Mouse (Mus musculus): ENCODE measurements at regions not wholly inside any gene's neighbourhood (a gene's known extent, or its start where the extent isn't known, plus 50 kb on each side); places are given as distances from the start of the nearest gene placed in this dataset.

- H3K4me2 ChIP-seq (ENCODE audit: low read length): no peak overlapping the region
- 24% methylated on average over 5 of the region's 5 CpGs for WGBS
- no peak overlapping the region for H3K9ac ChIP-seq (replicated peaks; ENCODE audit: low read depth, low read length)
- H3K27ac ChIP-seq (ENCODE audit: low read length): no peak overlapping the region
- ATAC-seq: no peak
- no peaks in the 10 kb centered on the region for H3K27me3 ChIP-seq (replicated peaks; ENCODE audit: control insufficient read depth, insufficient read depth, low read length)
- H3K9me3 ChIP-seq (ENCODE audit: control insufficient read depth, low read length): no peaks in the 10 kb centered on the region
- no peaks in the 10 kb centered on the region for H3K4me1 ChIP-seq (replicated peaks; ENCODE audit: control insufficient read depth, insufficient read depth, low read length)
- no peak overlapping the region for H3K4me3 ChIP-seq (replicated peaks; ENCODE audit: low read length)
- H3K36me3 ChIP-seq (ENCODE audit: control insufficient read depth, insufficient read depth): no peaks in the 10 kb centered on the region
Observed at GRCm38 (mm10) chr8:24335709-24336108, 389.9 kb downstream of the Adam3 start.

DNA sequence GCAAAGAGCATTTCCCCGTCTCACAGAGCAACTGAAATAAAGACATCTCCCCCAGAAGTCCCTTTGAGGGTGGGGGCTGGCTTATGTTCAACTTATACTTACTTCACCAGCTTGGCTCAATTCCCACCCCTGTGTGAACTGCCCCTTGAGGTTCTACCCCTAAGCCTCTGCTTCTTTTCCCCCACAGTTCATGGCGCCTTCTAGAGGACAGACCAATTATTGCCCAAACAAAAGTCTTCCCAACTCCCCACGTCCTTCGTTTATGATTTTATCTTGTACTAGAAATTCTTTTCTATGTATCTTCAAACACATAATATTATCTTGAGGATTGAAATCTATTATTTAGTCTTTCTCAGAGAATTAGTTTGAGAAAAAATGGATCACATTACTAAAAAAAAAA, 391.9 kb downstream of the Adam3 start:
- no peak overlapping the region for H3K9ac ChIP-seq (replicated peaks; ENCODE audit: low read depth, low read length)
- H3K4me2 ChIP-seq (ENCODE audit: low read length): no peak overlapping the region
- H3K4me3 ChIP-seq (replicated peaks; ENCODE audit: low read length): no peak overlapping the region
- ATAC-seq: no peak
- WGBS: 61% methylated on average over 4 of the region's 4 CpGs
- no peaks in the 10 kb centered on the region for H3K36me3 ChIP-seq (ENCODE audit: control insufficient read depth, insufficient read depth)
- no peaks in the 10 kb centered on the region for H3K9me3 ChIP-seq (ENCODE audit: control insufficient read depth, low read length)
- H3K4me1 ChIP-seq (replicated peaks; ENCODE audit: control insufficient read depth, insufficient read depth, low read length): no peaks in the 10 kb centered on the region
- no peaks in the 10 kb centered on the region for H3K27me3 ChIP-seq (replicated peaks; ENCODE audit: control insufficient read depth, insufficient read depth, low read length)
- no peak overlapping the region for H3K27ac ChIP-seq (ENCODE audit: low read length)

DNA sequence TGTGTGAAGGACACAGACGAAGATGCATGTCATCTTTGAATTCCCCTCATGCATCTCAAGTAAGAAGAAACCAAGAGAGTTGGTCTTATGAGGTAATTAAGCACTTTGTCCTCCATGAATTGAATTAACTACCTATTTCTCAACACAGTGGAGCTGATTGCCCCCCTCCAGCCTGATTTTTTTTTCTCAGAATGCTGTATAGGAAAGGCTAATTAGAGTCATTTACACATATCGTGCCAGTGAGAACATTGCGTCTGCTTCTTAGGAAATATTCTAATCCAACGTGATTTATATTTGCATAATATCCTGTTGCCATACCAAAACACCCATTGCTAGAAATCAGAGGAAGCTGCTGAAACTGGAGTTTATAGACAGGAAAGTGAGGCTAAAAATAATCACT, 414.8 kb downstream of the Adam3 start:
- no peak overlapping the region for H3K4me2 ChIP-seq (ENCODE audit: low read length)
- H3K9ac ChIP-seq (replicated peaks; ENCODE audit: low read depth, low read length): no peak overlapping the region
- no peaks in the 10 kb centered on the region for H3K27me3 ChIP-seq (replicated peaks; ENCODE audit: control insufficient read depth, insufficient read depth, low read length)
- 13% methylated on average over 4 of the region's 4 CpGs for WGBS
- no peak overlapping the region for H3K27ac ChIP-seq (ENCODE audit: low read length)
- ATAC-seq: no peak
- no peaks in the 10 kb centered on the region for H3K4me1 ChIP-seq (replicated peaks; ENCODE audit: control insufficient read depth, insufficient read depth, low read length)
- 0 out of 2 replicates have a peak, but pooled peaks cover under 1% of the 10 kb centered on the region for H3K9me3 ChIP-seq (ENCODE audit: control insufficient read depth, low read length)
- no peak overlapping the region for H3K4me3 ChIP-seq (replicated peaks; ENCODE audit: low read length)
- H3K36me3 ChIP-seq (ENCODE audit: control insufficient read depth, insufficient read depth): no peaks in the 10 kb centered on the region

DNA sequence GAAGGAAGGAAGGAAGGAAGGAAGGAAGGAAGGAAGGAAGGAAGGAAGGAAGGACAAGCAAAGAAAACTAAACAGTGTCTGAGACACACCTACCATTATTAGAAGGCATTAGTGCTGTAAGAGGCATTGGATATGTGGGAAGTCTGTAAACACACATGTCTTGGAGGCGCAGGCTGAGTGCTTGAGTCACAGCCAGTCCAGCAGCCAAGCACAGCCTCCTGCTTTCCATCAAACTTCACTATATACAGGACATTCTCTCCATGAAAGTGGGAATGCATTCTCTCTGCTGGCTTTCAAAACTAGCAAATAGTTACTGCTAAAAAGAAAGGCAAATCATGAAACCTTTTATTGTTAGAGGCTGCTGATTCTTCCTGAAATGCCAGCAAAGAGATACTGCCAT, 431.1 kb downstream of the Adam3 start:
- no peak overlapping the region for H3K4me2 ChIP-seq (ENCODE audit: low read length)
- 87% methylated on average over 1 of the region's 1 CpGs for WGBS
- no peak overlapping the region for H3K9ac ChIP-seq (replicated peaks; ENCODE audit: low read depth, low read length)
- no peaks in the 10 kb centered on the region for H3K4me1 ChIP-seq (replicated peaks; ENCODE audit: control insufficient read depth, insufficient read depth, low read length)
- H3K36me3 ChIP-seq (ENCODE audit: control insufficient read depth, insufficient read depth): no peaks in the 10 kb centered on the region
- no peaks in the 10 kb centered on the region; the same call in 1 of the 2 replicates for H3K9me3 ChIP-seq (ENCODE audit: control insufficient read depth, low read length)
- H3K27ac ChIP-seq (ENCODE audit: low read length): no peak overlapping the region
- no peaks in the 10 kb centered on the region for H3K27me3 ChIP-seq (replicated peaks; ENCODE audit: control insufficient read depth, insufficient read depth, low read length)
- no peak for ATAC-seq
- no peak overlapping the region for H3K4me3 ChIP-seq (replicated peaks; ENCODE audit: low read length)

DNA sequence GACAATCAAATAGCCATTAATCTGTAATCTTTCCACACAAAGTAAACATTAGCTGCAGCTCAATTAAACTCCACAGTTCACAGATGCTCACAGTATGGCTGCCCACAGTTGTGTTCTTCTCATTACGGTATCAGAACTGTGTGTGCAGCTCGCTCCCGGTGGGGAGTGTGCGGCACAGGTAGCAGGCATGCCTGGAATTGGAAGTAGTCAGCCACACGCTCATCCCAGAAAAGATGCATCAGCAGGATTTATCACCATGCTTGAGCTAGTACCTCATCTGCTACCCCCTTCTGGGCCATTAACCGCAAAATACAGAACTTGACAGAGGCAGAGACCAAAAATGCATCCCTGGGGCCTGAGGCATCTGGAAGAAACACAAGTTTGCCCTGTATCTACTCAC, 437.8 kb downstream of the Adam3 start:
- no peak for ATAC-seq
- 92% methylated on average over 6 of the region's 6 CpGs for WGBS
- Histone ChIP-seq H3K27ac (ENCODE audit: low read length) (no peak overlapping the region), H3K27me3 (replicated peaks; ENCODE audit: control insufficient read depth, insufficient read depth, low read length) (no peaks in the 10 kb centered on the region), H3K9ac (replicated peaks; ENCODE audit: low read depth, low read length) (no peak overlapping the region), H3K4me1 (replicated peaks; ENCODE audit: control insufficient read depth, insufficient read depth, low read length) (no peaks in the 10 kb centered on the region), H3K36me3 (ENCODE audit: control insufficient read depth, insufficient read depth) (no peaks in the 10 kb centered on the region), H3K4me3 (replicated peaks; ENCODE audit: low read length) (no peak overlapping the region), H3K9me3 (ENCODE audit: control insufficient read depth, low read length) (no peaks in the 10 kb centered on the region; the same call in 1 of the 2 replicates), H3K4me2 (ENCODE audit: low read length) (no peak overlapping the region)

DNA sequence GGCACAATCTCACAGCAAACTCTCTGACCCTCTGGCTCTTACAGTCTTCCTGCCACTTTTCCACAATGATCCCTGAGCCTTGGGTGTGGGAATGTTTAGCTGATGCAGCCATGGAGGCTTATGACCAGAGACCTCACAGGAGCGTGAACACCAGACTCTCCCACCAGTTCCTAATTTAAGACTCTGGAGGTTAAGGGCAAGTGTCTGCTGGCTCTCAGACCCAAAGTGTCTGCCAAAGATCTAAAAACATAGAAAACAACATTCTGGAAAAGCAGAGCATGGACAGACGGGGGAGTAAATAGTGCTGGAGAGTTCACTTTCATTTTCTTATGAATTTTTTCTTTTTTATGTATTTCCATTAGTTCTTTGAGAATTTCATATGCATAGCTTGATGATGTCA, 440.7 kb downstream of the Adam3 start:
- no peaks in the 10 kb centered on the region for H3K36me3 ChIP-seq (ENCODE audit: control insufficient read depth, insufficient read depth)
- H3K27ac ChIP-seq (ENCODE audit: low read length): no peak overlapping the region
- no peak overlapping the region for H3K4me2 ChIP-seq (ENCODE audit: low read length)
- H3K27me3 ChIP-seq (replicated peaks; ENCODE audit: control insufficient read depth, insufficient read depth, low read length): no peaks in the 10 kb centered on the region
- ATAC-seq: no peak
- WGBS: 83% methylated on average over 2 of the region's 2 CpGs
- H3K4me3 ChIP-seq (replicated peaks; ENCODE audit: low read length): no peak overlapping the region
- no peaks in the 10 kb centered on the region for H3K4me1 ChIP-seq (replicated peaks; ENCODE audit: control insufficient read depth, insufficient read depth, low read length)
- no peak overlapping the region for H3K9ac ChIP-seq (replicated peaks; ENCODE audit: low read depth, low read length)
- H3K9me3 ChIP-seq (ENCODE audit: control insufficient read depth, low read length): no peaks in the 10 kb centered on the region

- no peak for ATAC-seq
- 79% methylated on average over 3 of the region's 3 CpGs for WGBS
Observed at GRCm38 (mm10) chr8:24283901-24284405, 441.7 kb downstream of the Adam3 start.

DNA sequence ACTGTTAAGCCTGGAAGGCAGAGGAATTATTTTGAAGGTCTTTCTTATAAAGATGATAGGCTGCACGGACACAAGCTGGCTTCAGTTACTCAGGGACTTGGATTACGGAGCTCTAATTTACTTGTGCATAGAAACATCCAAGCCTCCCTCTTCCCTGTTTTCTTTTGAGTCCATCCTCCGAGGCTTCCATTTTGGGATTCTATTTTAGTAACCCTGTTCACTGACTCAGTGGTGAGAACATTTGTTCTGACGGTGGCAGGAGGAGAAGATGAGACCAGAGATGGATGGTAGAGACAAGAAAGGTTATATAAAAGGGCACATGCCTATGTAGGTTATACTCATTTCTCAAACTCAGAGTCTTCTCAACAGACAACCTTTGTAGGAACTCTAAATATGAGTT, 445.4 kb downstream of the Adam3 start:
- 87% methylated on average over 4 of the region's 4 CpGs for WGBS
- H3K27me3 ChIP-seq (replicated peaks; ENCODE audit: control insufficient read depth, insufficient read depth, low read length): no peaks in the 10 kb centered on the region
- ATAC-seq: no peak

More at GRCm38 (mm10) chr8:24283901-24284405, 441.7 kb downstream of the Adam3 start:
- no peak overlapping the region for H3K4me3 ChIP-seq (replicated peaks; ENCODE audit: low read length)
- H3K4me2 ChIP-seq (ENCODE audit: low read length): no peak overlapping the region
- H3K36me3 ChIP-seq (ENCODE audit: control insufficient read depth, insufficient read depth): no peaks in the 10 kb centered on the region
- no peaks in the 10 kb centered on the region for H3K4me1 ChIP-seq (replicated peaks; ENCODE audit: control insufficient read depth, insufficient read depth, low read length)
- H3K9ac ChIP-seq (replicated peaks; ENCODE audit: low read depth, low read length): no peak overlapping the region
- no peaks in the 10 kb centered on the region for H3K27me3 ChIP-seq (replicated peaks; ENCODE audit: control insufficient read depth, insufficient read depth, low read length)
- H3K27ac ChIP-seq (ENCODE audit: low read length): no peak overlapping the region
- no peaks in the 10 kb centered on the region for H3K9me3 ChIP-seq (ENCODE audit: control insufficient read depth, low read length)

DNA sequence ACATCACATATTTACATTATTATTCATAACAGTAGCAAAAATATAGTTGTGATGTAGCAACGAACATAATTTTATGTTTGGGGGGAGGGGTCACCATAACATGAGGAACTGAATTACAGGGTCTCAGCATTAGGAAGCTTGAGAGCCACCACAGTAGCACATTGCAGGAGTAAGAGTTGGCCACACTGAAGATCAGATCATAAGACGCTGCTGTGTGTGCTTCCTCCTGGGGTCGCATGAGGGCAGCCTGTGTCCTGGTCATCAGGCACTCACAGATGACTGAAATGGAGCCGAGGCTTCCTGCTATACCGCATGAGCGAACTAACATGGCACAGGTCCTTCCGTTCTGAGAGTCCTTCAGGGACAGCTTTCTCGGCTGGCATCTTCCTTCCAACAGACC, 447.3 kb downstream of the Adam3 start:
- Histone ChIP-seq H3K27me3 (replicated peaks; ENCODE audit: control insufficient read depth, insufficient read depth, low read length) (no peaks in the 10 kb centered on the region), H3K4me3 (replicated peaks; ENCODE audit: low read length) (no peak overlapping the region), H3K4me1 (replicated peaks; ENCODE audit: control insufficient read depth, insufficient read depth, low read length) (no peaks in the 10 kb centered on the region), H3K36me3 (ENCODE audit: control insufficient read depth, insufficient read depth) (no peaks in the 10 kb centered on the region), H3K27ac (ENCODE audit: low read length) (no peak overlapping the region), H3K9ac (replicated peaks; ENCODE audit: low read depth, low read length) (no peak overlapping the region), H3K9me3 (ENCODE audit: control insufficient read depth, low read length) (no peaks in the 10 kb centered on the region), H3K4me2 (ENCODE audit: low read length) (no peak overlapping the region)
- no peak for ATAC-seq
- 84% methylated on average over 8 of the region's 8 CpGs for WGBS

More for the DNA sequence above, 445.4 kb downstream of the Adam3 start:
- Histone ChIP-seq H3K27ac (ENCODE audit: low read length) (no peak overlapping the region), H3K4me3 (replicated peaks; ENCODE audit: low read length) (no peak overlapping the region), H3K9ac (replicated peaks; ENCODE audit: low read depth, low read length) (no peak overlapping the region), H3K4me2 (ENCODE audit: low read length) (no peak overlapping the region), H3K36me3 (ENCODE audit: control insufficient read depth, insufficient read depth) (no peaks in the 10 kb centered on the region), H3K4me1 (replicated peaks; ENCODE audit: control insufficient read depth, insufficient read depth, low read length) (no peaks in the 10 kb centered on the region), H3K9me3 (ENCODE audit: control insufficient read depth, low read length) (no peaks in the 10 kb centered on the region)

GRCm38 (mm10) chr8:24261359-24261758, 464.3 kb downstream of the Adam3 start:
- no peak overlapping the region for H3K9ac ChIP-seq (replicated peaks; ENCODE audit: low read depth, low read length)
- ATAC-seq: no peak
- 0 out of 2 replicates have a peak, but pooled peaks cover 3% of the 10 kb centered on the region for H3K9me3 ChIP-seq (ENCODE audit: control insufficient read depth, low read length)
- no peaks in the 10 kb centered on the region for H3K36me3 ChIP-seq (ENCODE audit: control insufficient read depth, insufficient read depth)
- no peak overlapping the region for H3K4me3 ChIP-seq (replicated peaks; ENCODE audit: low read length)
- no peak overlapping the region for H3K27ac ChIP-seq (ENCODE audit: low read length)
- H3K4me2 ChIP-seq (ENCODE audit: low read length): no peak overlapping the region
- 0 out of 2 replicates have a peak, but pooled peaks cover 2% of the 10 kb centered on the region for H3K4me1 ChIP-seq (replicated peaks; ENCODE audit: control insufficient read depth, insufficient read depth, low read length)
- no peaks in the 10 kb centered on the region for H3K27me3 ChIP-seq (replicated peaks; ENCODE audit: control insufficient read depth, insufficient read depth, low read length)

Data from forebrain, embryonic 16.5 days (tissue).